Mouse (Mus musculus) hindbrain, postnatal 0 days (tissue): ENCODE measurements at regions not wholly inside any gene's neighbourhood (a gene's known extent, or its start where the extent isn't known, plus 50 kb on each side); places are given as distances from the start of the nearest gene placed in this dataset.
"Not testable (repeated sequence)": the region's sequence is repeated elsewhere in the genome, so short reads cannot be mapped to it uniquely, and the experiment has no call there.

ENCODE experiments used
- ATAC-seq: fragments of 200-750 bp; cut with Nextera tagmentation; 2 replicates; pipeline ENCODE4 v1.8.0; 2017; ENCODE audit warnings: mild to moderate bottlenecking, moderate TSS enrichment, moderate library complexity
- DNase-seq: peaks from one replicate; pipeline ENCODE4 v3.0.0-alpha.2; 2015; ENCODE audit warnings: low spot score
- H3K27ac ChIP-seq: fragments of 300-500 bp; sonication (generic); 2 replicates; pipeline ENCODE4 v1.5.1; 2014; ENCODE audit warnings: mild to moderate bottlenecking
- H3K27me3 ChIP-seq: fragments of 300-500 bp; sonication (generic); 2 replicates; pipeline ENCODE4 v1.6.1; 2014; ENCODE audit warnings: low read length, mixed read lengths; ENCODE audit not compliant: insufficient read depth
- H3K36me3 ChIP-seq: fragments of 300-500 bp; sonication (generic); 2 replicates; pipeline ENCODE4 v1.6.1; 2014; ENCODE audit warnings: low read length, mixed read lengths; ENCODE audit not compliant: insufficient read depth
- H3K4me1 ChIP-seq: fragments of 300-500 bp; sonication (generic); 2 replicates; pipeline ENCODE4 v1.6.1; 2014; ENCODE audit warnings: antibody characterized with exemption, low read length, mixed read lengths; ENCODE audit not compliant: insufficient read depth
- H3K4me2 ChIP-seq: fragments of 300-500 bp; sonication (generic); 2 replicates; pipeline ENCODE4 v1.6.1; 2014; ENCODE audit warnings: low read depth, mild to moderate bottlenecking, low read length, moderate library complexity, mixed read lengths
- H3K4me3 ChIP-seq: fragments of 300-500 bp; sonication (generic); 2 replicates; pipeline ENCODE4 v1.5.1; 2014; ENCODE audit warnings: low read length
- H3K9ac ChIP-seq: fragments of 300-500 bp; sonication (generic); replicated peaks from 2 replicates; pipeline ENCODE4 v1.6.1; 2014; ENCODE audit warnings: mild to moderate bottlenecking, low read length, moderate library complexity, mixed read lengths
- H3K9me3 ChIP-seq: fragments of 300-500 bp; sonication (generic); 2 replicates; pipeline ENCODE4 v1.6.1; 2016; ENCODE audit warnings: low read length, mixed read lengths
- CTCF ChIP-seq: IDR thresholded peaks from 2 replicates; pipeline ENCODE4 v1.5.1; 2016; ENCODE audit warnings: antibody characterized with exemption, control low read depth, low read depth
- WGBS: fragments of 180-500 bp; shearing (Covaris S2); extraction: QIAGEN DNeasy Blood & Tissue Kit; methylation state at CpG from one replicate; pipeline ENCODE4 v1.1.7; 2014; 5-methylcytosine and 5-hydroxymethylcytosine counted together

DNA sequence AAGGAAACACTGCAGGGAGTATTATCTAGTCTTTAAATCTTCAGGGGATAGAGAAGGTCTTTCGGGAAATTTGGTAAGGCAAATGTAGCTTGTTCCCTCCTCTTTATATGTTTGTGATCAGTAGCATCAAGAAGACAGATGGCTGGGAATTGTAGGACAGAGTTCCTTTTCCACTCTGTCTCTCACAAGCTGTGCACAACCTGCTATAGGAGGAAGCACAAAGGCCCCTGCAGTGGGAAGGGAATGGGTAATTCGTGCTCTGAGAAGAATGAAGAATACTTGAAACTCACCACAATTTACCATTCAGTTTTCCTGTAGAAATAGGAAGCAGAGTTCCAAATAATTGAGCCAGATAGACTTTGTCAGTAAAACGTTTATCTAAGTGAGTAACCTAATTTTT, 1007.2 kb downstream of the Epha7 start:
- Histone ChIP-seq H3K4me1 (no peaks in the 10 kb centered on the region), H3K36me3 (no peaks in the 10 kb centered on the region), H3K4me2 (no peak overlapping the region), H3K9ac (no peak overlapping the region), H3K27ac (no peak overlapping the region), H3K27me3 (no peaks in the 10 kb centered on the region), H3K9me3 (no peaks in the 10 kb centered on the region), H3K4me3 (no peak overlapping the region)
- no peak for ATAC-seq
- DNase-seq = peak; percentile 25
- no peak for TF ChIP-seq CTCF
- 51% methylated on average over 3 of the region's 3 CpGs for WGBS

DNA sequence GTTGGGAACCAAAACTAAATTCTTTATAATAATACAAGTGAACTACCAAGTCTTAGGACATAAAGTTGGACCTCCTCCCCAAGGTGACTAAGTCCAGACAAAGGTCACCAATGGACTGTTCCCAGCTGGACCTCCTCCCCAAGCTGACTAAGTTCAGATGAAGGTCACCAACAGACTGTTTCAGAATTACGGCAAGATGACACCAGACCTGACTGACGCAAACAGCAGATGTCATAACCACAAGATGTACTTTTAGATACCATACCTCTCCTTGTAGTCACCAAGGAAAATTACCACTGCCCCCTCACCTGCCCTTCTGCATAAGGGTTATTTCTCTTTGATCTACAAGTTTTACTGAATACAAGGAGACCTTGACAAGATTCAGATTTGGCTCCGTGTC, 1017.8 kb downstream of the Epha7 start:
- H3K4me3 ChIP-seq, H3K27ac ChIP-seq, ATAC-seq, DNase-seq, H3K4me1 ChIP-seq, H3K9me3 ChIP-seq, H3K4me2 ChIP-seq, H3K36me3 ChIP-seq, H3K27me3 ChIP-seq, H3K9ac ChIP-seq: not testable (repeated sequence)
- 91% methylated on average over 3 of the region's 3 CpGs for WGBS

DNA sequence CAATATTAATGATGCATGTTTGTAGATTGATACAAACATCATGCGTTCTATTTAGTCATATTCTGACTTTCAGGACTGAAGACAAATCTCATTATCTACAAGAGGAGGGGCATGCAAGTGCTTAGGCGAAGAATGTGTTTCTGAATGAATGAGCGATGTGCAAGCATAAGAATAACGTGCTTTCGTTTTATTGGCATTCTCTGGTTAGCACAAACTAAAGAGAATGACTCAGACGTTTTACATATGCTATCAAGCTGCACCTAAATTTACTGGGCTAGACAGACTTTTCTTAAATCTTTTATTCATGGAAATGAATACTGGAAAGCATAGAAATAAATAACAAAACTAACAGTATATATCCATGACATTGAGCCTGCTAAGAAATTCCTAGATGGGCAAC, 1019.8 kb downstream of the Epha7 start:
- Histone ChIP-seq H3K36me3 (no peaks in the 10 kb centered on the region), H3K9ac (no peak overlapping the region), H3K9me3 (no peaks in the 10 kb centered on the region), H3K27ac (no peak overlapping the region), H3K4me3 (no peak overlapping the region), H3K4me2 (no peak overlapping the region), H3K4me1 (no peaks in the 10 kb centered on the region), H3K27me3 (no peaks in the 10 kb centered on the region)
- DNase-seq (no peak), ATAC-seq (no peak)
- WGBS = 79% methylated on average over 6 of the region's 6 CpGs
- TF ChIP-seq CTCF = no peak

DNA sequence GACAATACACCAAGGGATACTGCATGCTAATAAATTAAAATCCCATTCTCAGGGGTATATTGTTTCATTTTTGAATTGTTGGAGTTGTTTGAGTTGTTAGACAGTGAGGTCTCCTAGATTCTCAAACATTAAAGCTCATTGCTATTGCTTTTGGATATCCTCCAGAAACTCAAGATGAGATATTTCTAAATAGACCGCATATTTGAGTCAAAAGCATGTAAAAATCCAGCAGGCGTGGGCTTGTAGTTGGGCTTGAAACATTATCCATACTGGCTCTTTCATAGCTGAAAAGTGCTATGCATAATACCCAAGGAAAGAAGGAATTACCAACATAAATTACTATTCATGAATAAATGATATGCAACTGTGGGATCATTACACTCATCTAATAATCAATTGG, 1043.7 kb downstream of the Epha7 start:
- H3K27ac ChIP-seq = no peak overlapping the region
- DNase-seq (no peak), ATAC-seq (no peak)
- no peaks in the 10 kb centered on the region for H3K36me3 ChIP-seq
- H3K4me3 ChIP-seq = no peak overlapping the region
- no peak overlapping the region for H3K4me2 ChIP-seq
- no peaks in the 10 kb centered on the region for H3K4me1 ChIP-seq
- 83% methylated on average over 2 of the region's 2 CpGs for WGBS
- no peak overlapping the region for H3K9ac ChIP-seq
- no peaks in the 10 kb centered on the region for H3K27me3 ChIP-seq
- no peak for TF ChIP-seq CTCF
- no peaks in the 10 kb centered on the region for H3K9me3 ChIP-seq
